Mouse (Mus musculus): Measurements from ENCODE around the gene Glrx5.

Glrx5 gene

GRCm38 (mm10) chr12:105032147-105032831, at the start of gene Glrx5:
Glrx5 (plus strand) TSS chr12:105032688.
- DNase-seq (ENCODE audit: extremely low read depth, low read depth, low spot score), result peak; percentile 100

GRCm38 (mm10) chr12:104983476-104983875, 49.0 kb upstream of the Glrx5 start:
- no peak for DNase-seq (ENCODE audit: extremely low read depth, low read depth, low spot score)

- no peak for DNase-seq (ENCODE audit: extremely low read depth, low read depth, low spot score)
These were observed 47.4 kb upstream of the Glrx5 start for GRCm38 (mm10) chr12:104985088-104985487.

- no peak for DNase-seq (ENCODE audit: extremely low read depth, low read depth, low spot score)
These were observed 46.5 kb upstream of the Glrx5 start for GRCm38 (mm10) chr12:104986001-104986400.

DNA sequence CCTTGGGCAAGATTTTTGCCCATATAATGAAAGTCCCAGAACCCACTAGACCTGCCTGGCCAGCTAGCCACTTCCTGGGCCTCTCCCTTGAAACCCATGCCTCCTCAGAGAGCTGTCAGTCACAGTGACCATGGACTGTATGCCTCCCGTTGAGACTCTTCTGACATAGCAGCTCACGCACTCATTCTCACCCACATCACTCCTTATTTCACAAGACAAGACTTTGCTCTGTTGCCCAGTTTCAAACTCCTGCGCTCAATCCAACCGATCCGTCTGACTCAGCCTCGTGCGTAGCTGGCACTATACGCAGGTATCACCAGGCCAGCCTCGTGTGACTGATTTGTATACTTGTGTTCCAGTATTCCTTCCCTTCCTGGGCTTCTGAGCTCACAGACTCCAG, 45.7 kb upstream of the Glrx5 start:
- no peak for DNase-seq (ENCODE audit: extremely low read depth, low read depth, low spot score)

GRCm38 (mm10) chr12:104987936-104988335, 44.6 kb upstream of the Glrx5 start:
- DNase-seq (ENCODE audit: extremely low read depth, low read depth, low spot score), result no peak

DNA sequence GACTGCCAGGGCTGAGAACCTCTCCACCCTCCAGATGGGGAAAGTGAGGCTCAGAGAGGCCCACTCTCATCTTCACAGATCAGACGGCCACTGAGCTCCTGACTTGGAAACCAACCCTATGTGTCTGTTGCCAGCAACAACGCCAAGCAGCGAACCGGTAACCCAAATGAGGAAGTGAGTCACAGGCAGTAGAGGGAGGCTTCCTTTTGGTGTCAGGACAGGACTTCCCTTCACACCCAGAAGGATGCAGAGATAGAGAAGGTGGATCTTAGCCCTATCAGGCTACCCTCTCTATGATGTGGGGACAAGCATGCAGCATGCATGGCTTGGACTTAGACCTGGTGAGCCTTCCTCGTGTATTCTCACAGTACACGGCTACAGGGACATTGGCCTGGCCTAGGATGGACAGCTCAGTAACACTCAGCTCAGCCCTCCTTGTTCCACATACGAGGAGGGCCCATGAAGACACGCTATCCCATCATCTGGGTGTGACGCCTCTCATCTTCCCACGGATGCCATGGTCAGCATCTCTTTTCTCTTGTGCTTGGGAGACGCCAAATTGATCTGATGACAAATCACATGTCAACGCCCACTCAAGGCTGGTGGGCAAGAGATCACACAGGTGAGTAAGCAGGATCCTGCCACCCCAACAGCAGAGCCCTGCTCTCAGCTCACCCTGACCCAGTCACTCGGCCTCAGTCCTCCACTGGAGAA, 41.6 kb upstream of the Glrx5 start:
- DNase-seq (ENCODE audit: extremely low read depth, low read depth, low spot score), result no peak

DNA sequence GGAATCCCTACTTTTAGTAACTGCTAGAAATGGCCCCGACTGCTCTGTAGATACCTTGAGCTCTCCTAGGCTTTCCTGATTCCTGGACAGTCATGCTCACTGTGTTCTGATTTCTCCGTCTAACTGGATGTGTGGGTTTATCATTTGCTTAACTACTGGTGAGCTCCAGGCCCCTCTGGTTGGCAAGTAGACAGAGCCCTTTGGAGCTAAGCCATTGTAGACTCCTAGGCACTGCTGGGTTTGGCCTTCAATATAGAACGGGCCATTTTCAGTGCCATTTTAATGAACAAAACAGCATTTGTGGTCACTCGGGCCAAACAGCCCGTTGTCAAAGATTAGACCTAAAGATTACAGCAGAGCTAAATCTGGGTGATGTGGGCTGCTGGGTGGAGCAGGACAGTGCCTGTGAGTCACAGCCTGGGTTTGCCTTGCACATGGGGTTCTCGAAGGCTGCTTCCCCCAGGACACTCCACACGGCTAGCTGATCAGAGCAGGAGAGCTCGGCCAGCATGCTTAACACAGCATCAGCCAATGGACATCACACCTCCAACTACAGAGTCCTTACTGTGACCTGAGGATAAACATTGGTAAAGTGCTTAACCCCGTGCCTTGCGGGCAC, 40.3 kb upstream of the Glrx5 start:
- no peak for DNase-seq (ENCODE audit: extremely low read depth, low read depth, low spot score)

- DNase-seq (ENCODE audit: extremely low read depth, low read depth, low spot score), result no peak
These were observed 39.6 kb upstream of the Glrx5 start for GRCm38 (mm10) chr12:104992838-104993237.

DNA sequence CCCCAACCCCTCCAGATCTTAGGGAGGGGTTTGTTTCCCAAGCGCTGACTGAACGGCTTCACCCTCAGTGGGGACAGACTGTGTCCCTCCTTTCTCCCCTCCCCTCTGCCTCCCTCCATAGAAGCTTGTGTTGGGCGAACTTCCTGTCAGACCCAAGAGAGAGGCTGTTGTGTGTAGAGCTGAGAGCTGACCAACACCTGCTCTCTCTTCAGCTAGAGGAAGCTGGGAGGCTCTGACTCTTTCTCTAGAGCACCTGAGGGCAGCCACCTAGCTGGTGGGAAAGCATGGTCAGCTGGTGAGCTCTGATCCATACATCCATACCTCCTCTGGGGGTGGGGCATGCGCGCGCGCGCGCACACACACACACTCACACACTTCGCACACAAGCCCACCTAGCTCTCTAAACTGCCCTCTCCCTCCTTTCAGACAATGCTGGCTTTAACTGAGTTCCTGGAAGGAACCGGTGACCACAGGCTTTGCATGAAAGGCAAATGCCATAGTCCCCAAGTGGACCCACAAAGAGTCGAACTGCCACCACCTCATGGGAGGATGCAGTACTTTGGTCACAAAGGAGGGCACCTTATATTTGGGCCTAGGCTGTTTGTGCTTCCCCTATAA, 37.1 kb upstream of the Glrx5 start:
- no peak for DNase-seq (ENCODE audit: extremely low read depth, low read depth, low spot score)

GRCm38 (mm10) chr12:104996012-104996728, 36.3 kb upstream of the Glrx5 start:
- DNase-seq (ENCODE audit: extremely low read depth, low read depth, low spot score), result no peak

DNA sequence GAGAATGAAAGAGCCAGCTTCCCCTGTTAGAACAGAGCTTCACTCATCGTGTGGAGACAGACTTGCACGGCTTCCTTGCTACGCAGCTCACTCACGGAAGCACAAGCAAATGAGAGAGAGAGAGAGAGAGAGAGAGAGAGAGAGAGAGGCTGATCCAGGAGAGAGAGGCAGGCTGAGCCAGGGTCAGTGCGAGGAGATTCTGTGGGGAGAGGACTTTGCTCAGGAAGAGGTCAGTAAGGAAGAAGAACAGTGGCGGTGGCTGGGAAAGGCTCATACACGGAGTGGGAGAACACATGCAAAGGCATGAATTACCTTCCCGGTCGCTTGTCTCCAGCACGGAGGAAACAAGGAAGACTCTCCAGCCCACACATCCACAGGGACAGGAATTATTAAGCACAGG, 35.3 kb upstream of the Glrx5 start:
- DNase-seq (ENCODE audit: extremely low read depth, low read depth, low spot score), result no peak

DNA sequence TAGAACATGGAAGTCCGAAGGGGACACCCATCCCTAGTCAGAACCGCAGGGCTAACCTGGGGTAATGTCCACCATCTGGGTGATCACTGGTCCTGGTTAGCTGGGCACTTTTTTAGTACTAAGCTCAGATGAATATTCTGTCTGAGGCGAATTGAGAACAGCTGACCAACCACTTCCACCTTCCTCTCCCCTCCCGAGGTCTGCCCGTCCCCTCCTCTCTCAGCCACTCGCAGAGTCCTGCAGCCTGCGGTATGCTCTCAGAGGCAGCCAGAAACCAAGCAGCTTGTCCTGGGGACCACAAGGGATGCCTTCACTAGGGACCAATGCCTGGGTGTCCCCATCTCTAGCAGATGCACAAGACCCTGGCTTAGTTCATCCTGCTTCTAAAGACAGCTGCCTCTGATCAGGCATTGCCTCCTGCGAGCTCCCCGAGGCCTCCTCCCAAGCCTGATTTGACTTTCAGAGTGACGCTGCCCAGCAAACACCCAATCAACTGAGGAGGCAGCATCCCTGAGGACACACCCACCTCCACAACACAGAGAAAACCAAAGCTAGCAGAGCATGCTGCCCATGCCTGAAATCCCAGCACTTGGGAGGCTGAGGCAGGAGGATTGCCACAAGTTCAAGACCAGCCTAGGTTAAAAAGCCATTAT, 34.7 kb upstream of the Glrx5 start:
- no peak for DNase-seq (ENCODE audit: extremely low read depth, low read depth, low spot score)

DNA sequence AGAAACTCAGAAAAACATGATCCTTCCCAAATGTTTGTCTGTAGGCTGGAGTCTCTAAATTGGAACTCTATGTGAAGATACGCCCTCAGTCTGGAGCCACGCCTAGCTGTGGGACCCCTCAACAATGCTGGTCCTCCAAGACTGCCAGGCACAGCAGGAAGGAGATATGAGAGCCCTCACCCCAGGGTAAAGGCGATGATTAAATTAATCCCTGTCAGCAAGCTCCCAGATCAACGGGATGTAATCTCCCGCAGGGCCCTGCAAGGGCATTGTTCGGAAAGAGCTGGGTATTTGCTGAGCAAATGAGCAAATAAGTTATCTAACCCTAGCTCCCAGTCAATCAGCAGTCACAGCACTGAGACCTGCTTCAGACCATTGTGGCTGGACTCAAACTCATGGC, 33.9 kb upstream of the Glrx5 start:
- no peak for DNase-seq (ENCODE audit: extremely low read depth, low read depth, low spot score)

- no peak for DNase-seq (ENCODE audit: extremely low read depth, low read depth, low spot score)
These were observed 33.3 kb upstream of the Glrx5 start for GRCm38 (mm10) chr12:104999171-104999570.

DNA sequence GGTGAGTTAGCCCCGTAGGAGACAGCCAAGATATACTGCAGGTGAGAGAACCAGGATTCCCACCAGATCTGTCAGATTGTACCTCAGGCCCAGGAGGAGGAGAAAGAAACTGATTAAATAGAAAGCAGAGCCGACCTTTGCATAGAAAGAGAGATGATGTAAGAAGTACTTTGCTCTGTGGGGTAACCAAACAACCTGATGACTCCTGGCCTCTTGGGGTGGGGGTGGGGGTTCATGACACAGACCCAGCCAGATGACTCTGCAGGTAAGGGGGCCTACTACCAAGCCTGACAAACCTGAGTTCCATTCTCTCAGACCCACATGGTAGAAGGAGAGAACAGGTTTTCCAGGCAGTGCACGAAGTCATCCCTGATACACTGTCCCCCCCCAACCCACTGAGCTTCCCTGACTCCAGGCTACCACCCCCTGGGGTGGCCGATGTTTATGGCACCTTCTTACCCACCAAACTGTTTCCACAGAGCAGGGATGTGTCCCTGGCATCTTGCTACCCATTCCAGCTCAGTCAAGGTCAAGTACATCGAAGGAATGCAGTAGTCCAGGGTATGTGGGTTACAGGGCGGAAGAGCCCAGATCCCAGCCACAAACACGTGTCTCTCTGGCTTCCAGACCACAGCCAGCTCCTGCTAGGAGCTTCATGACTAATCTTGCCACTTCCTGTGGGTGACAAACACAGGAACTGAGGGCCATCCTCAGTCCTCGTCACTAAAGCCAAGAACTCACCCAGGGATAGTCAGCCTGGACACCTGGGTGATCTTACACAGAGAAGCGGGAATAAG, 31.8 kb upstream of the Glrx5 start:
- DNase-seq (ENCODE audit: extremely low read depth, low read depth, low spot score), result no peak

- no peak for DNase-seq (ENCODE audit: extremely low read depth, low read depth, low spot score)
These were observed 31.2 kb upstream of the Glrx5 start for GRCm38 (mm10) chr12:105001317-105001716.

DNA sequence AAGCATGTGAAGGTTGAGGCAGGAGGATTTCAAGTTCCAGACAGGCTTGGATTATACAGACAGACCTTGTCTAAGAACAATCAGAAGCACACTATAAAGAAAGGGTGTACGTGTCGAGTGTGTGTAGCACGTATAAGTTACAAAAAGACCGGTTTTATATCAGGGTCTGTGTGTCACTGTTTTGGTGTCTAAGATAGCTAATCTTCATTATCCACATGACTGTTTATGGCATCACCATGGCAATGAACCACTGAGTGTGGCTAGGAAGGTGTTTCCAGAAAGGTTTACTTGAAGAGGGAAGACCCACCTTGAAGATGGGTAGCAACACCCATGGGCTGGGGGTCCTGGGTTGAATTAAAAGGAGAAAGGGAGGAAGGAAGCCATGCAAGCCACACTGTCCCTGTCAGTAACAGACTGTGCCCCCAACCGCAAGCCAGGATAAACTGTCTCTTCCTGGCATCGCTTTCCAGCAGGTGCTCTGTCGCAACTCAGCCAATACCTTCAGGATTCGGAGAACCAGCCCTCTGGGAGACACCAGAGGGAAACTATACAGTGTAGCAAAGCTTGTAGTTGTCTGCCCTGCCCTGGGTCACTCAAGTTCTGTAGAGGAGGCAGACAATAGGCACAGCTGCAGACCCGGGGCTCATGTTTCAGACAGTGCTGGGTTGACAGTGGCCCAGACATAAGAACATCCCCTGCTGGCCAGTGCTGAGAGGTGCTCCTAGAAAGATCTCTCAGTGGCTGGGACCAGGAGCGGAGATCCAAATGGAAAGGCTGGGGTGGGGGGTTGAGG, 30.0 kb upstream of the Glrx5 start:
- DNase-seq (ENCODE audit: extremely low read depth, low read depth, low spot score), result no peak

- no peak for DNase-seq (ENCODE audit: extremely low read depth, low read depth, low spot score)
These were observed 29.3 kb upstream of the Glrx5 start for GRCm38 (mm10) chr12:105003158-105003557.
